In the genomic region with DNA sequence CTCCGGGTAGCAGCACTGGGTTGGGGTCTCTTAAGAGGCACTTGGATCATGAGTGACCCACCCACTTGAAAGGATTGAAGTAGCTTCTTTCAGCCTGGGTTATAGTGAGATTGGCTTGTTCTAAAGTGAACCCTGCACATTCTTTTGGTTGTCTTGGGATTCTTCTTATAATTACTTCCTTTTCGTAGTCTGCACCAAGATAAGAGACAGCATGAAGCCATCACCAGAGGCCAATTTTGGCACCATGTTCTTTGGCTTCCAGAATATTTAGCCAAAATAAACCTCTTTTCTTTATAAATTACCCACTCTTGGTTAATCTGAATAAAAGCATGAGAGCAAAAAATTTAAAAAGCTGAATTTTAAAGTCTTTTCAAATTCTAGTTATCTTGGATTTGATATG, we compare ENCODE assay signal across 25 mouse cellular contexts.
DNase-seq lines count a peak whose midpoint lies in the region; ATAC-seq and TF ChIP-seq lines count a peak whose summit lies in the region.
"Had no signal": no experiment of that assay in that cellular context is flagged by ENCODE, and none has a peak within 500 bp of the region (broad histone marks: within the 10 kb centered on the region; RNA-seq: fewer than 3 reads in every experiment).

No protein-coding gene starts in this region.

- no peaks in the 10 kb centered on the region for H3K79me2 ChIP-seq in liver, adult 2 months (ENCODE audit: control insufficient read depth, insufficient read depth, low read length)
- peaks cover 3% of the 10 kb centered on the region; the same call in 1 of the 2 replicates for H3K79me2 ChIP-seq in MEL (ENCODE audit: control insufficient read depth, insufficient read depth, low read length, poor library complexity)

- no peak overlapping the region for H3K4me2 ChIP-seq in liver, postnatal 0 days (ENCODE audit: low read depth, low read length)
- H3K4me2 ChIP-seq: embryonic facial prominence, embryonic 13.5 days; forebrain, embryonic 12.5 days; forebrain, embryonic 15.5 days; heart, embryonic 11.5 days; heart, embryonic 15.5 days; hindbrain, embryonic 14.5 days had no signal

- no peak overlapping the region for H3K9ac ChIP-seq in liver, adult 2 months (ENCODE audit: low read depth, low read length)
- no peak overlapping the region for H3K9ac ChIP-seq in liver, postnatal 0 days (replicated peaks)
- H3K9ac ChIP-seq in MEL (ENCODE audit: control insufficient read depth, low read depth, low read length, poor library complexity, severe bottlenecking), result no peak overlapping the region
- H3K9ac ChIP-seq: embryonic facial prominence, embryonic 13.5 days; forebrain, embryonic 12.5 days; forebrain, embryonic 15.5 days; heart, embryonic 15.5 days; hindbrain, embryonic 14.5 days had no signal

- no peak for TF ChIP-seq EP300 in liver, postnatal 0 days (IDR thresholded peaks at IDR 0.05; ENCODE audit: low read depth)
- peak; percentile 58 to 68; a peak in 3 of 4 replicates for TF ChIP-seq EP300 in MEL (IDR thresholded peaks at IDR 0.05; ENCODE audit: low read depth in 1 of 2, low read length in 2 of 2)

- H3K4me3 ChIP-seq in liver, adult 2 months (ENCODE audit: insufficient read depth, low read depth, low read length), result no peak overlapping the region
- no peak overlapping the region for H3K4me3 ChIP-seq in liver, postnatal 0 days (ENCODE audit: low read depth, low read length)
- H3K4me3 ChIP-seq in MEL (ENCODE audit: control insufficient read depth in 1 of 2, insufficient read depth in 1 of 2, low read depth in 2 of 2, low read length in 2 of 2), result no peak overlapping the region
- H3K4me3 ChIP-seq: embryonic facial prominence, embryonic 10.5 days; embryonic facial prominence, embryonic 13.5 days; erythroblast, embryonic 14.5 days; forebrain, embryonic 12.5 days; forebrain, embryonic 15.5 days; heart, embryonic 15.5 days had no signal

- H3K9me3 ChIP-seq in liver, postnatal 0 days (ENCODE audit: low read length), result no peaks in the 10 kb centered on the region
- no peaks in the 10 kb centered on the region for H3K9me3 ChIP-seq in MEL (replicated peaks; ENCODE audit: insufficient read depth, low read length)
- H3K9me3 ChIP-seq: embryonic facial prominence, embryonic 10.5 days; embryonic facial prominence, embryonic 13.5 days; forebrain, embryonic 12.5 days; forebrain, embryonic 15.5 days; heart, embryonic 15.5 days had no signal

- H3K27ac ChIP-seq in liver, adult 2 months (replicated peaks; ENCODE audit: insufficient read depth, low read depth, low read length), result no peak overlapping the region
- H3K27ac ChIP-seq in liver, postnatal 0 days (ENCODE audit: low read depth), result no peak overlapping the region
- peak overlapping the region; percentile 43; the same call in 1 of the 2 replicates for H3K27ac ChIP-seq in MEL (ENCODE audit: control insufficient read depth, low read depth, low read length)
- H3K27ac ChIP-seq: embryonic facial prominence, embryonic 10.5 days; embryonic facial prominence, embryonic 13.5 days; forebrain, embryonic 12.5 days; forebrain, embryonic 15.5 days; heart, embryonic 15.5 days; hindbrain, embryonic 14.5 days; hindbrain, postnatal 0 days had no signal

- H3K4me1 ChIP-seq in liver, adult 2 months (ENCODE audit: control insufficient read depth, insufficient read depth, low read length), result no peaks in the 10 kb centered on the region
- H3K4me1 ChIP-seq in liver, postnatal 0 days (ENCODE audit: insufficient read depth), result no peaks in the 10 kb centered on the region; the same call in 1 of the 2 replicates
- H3K4me1 ChIP-seq in MEL (ENCODE audit: control insufficient read depth in 1 of 2, insufficient read depth in 2 of 2, low read length in 2 of 2), result peaks cover 35 to 45% of the 10 kb centered on the region in 2 experiments
- H3K4me1 ChIP-seq: forebrain, embryonic 15.5 days had no signal

- ATAC-seq in liver, postnatal 0 days, result no peak
- ATAC-seq: forebrain, embryonic 15.5 days; hindbrain, postnatal 0 days had no signal

- no peak for TF ChIP-seq POLR2A in liver, adult 2 months (IDR thresholded peaks at IDR 0.05; ENCODE audit: extremely low read depth, insufficient read depth, low read length)
- no peak for TF ChIP-seq POLR2A in MEL (IDR thresholded peaks at IDR 0.05; ENCODE audit: control insufficient read depth in 1 of 2, insufficient read depth in 1 of 2, low read depth in 1 of 2, low read length in 2 of 2, poor library complexity in 1 of 2)

- 85% methylated on average over 2 of the region's 2 CpGs for WGBS in liver, adult 2 months
- WGBS in liver, postnatal 0 days (ENCODE audit: insufficient replicate concordance), result 65% methylated on average over 2 of the region's 2 CpGs

- H3K36me3 ChIP-seq in liver, adult 2 months (ENCODE audit: control insufficient read depth, insufficient read depth, low read length), result no peaks in the 10 kb centered on the region
- H3K36me3 ChIP-seq in liver, postnatal 0 days (replicated peaks; ENCODE audit: insufficient read depth, low read length), result no peaks in the 10 kb centered on the region
- H3K36me3 ChIP-seq in MEL (ENCODE audit: control insufficient read depth in 1 of 2, insufficient read depth in 2 of 2, low read length in 2 of 2), result peaks cover 0 to 37% of the 10 kb centered on the region in 2 experiments; a peak in 2 of 4 replicates
- H3K36me3 ChIP-seq: embryonic facial prominence, embryonic 10.5 days; embryonic facial prominence, embryonic 13.5 days; forebrain, embryonic 12.5 days; forebrain, embryonic 15.5 days; heart, embryonic 15.5 days had no signal

- no peak for TF ChIP-seq RAD21 in MEL (IDR thresholded peaks at IDR 0.05; ENCODE audit: low read depth, low read length)

- H3K27me3 ChIP-seq in liver, adult 2 months (ENCODE audit: control insufficient read depth, insufficient read depth, low read length), result no peaks in the 10 kb centered on the region
- no peaks in the 10 kb centered on the region for H3K27me3 ChIP-seq in liver, postnatal 0 days (ENCODE audit: insufficient read depth, low read length)
- no peaks in the 10 kb centered on the region for H3K27me3 ChIP-seq in MEL (ENCODE audit: control insufficient read depth in 1 of 2, insufficient read depth in 2 of 2, low read length in 2 of 2)
- H3K27me3 ChIP-seq: embryonic facial prominence, embryonic 13.5 days; forebrain, embryonic 12.5 days; forebrain, embryonic 15.5 days; heart, embryonic 15.5 days had no signal

- DNase-seq in kidney, adult 9 months, result peak; percentile 17
- no peak for DNase-seq in kidney, adult 11 months
- DNase-seq in liver, adult 2 months (ENCODE audit: extremely low read depth, low read depth, low spot score), result peak; percentile 29
- no peak for DNase-seq in liver, postnatal 0 days
- DNase-seq in MEL (ENCODE audit: low read depth, low spot score), result peak; percentile 57
- peak; percentile 24 for DNase-seq in naive thymus-derived CD4-positive, alpha-beta T cell, adult 2 months (ENCODE audit: low read depth)
- DNase-seq: adrenal gland, adult 8-10 months; adrenal gland, postnatal 25 days; cerebellum, adult 11-12 months; cerebellum, adult 8-10 months; cerebellum, postnatal 10 days; cerebellum, postnatal 36 days; embryo, embryonic 11 days; gastrocnemius, postnatal 25 days; heart, postnatal 10 days; heart, postnatal 36 days had no signal

- no peak for TF ChIP-seq CTCF in liver, adult 2 months (IDR thresholded peaks at IDR 0.05; ENCODE audit: low read depth, low read length)
- no peak for TF ChIP-seq CTCF in liver, postnatal 0 days (IDR thresholded peaks at IDR 0.05; ENCODE audit: low read depth)
- no peak for TF ChIP-seq CTCF in MEL (IDR thresholded peaks at IDR 0.05 in 2 of 3, conservative IDR thresholded peaks at IDR 0.05 in 1 of 3; ENCODE audit: control insufficient read depth in 1 of 3, insufficient read depth in 1 of 3, low read depth in 2 of 3, low read length in 3 of 3, poor library complexity in 1 of 3, severe bottlenecking in 1 of 3)

TF ChIP-seq in MEL, 35 proteins besides CTCF, POLR2A, EP300 and RAD21:
- TF ChIP-seq MAZ (IDR thresholded peaks at IDR 0.05; ENCODE audit: low read depth, low read length), result no peak
- TF ChIP-seq MYC (IDR thresholded peaks at IDR 0.05; ENCODE audit: low read depth, low read length), result no peak
- no peak for TF ChIP-seq POLR2AphosphoS5 (IDR thresholded peaks at IDR 0.05; ENCODE audit: borderline replicate concordance, low read depth, low read length)
- TF ChIP-seq ZKSCAN1 (IDR thresholded peaks at IDR 0.05; ENCODE audit: low read depth, low read length), result no peak
- TF ChIP-seq TCF12 (IDR thresholded peaks at IDR 0.05; ENCODE audit: low read depth, low read length), result peak; percentile 32; the same call in 1 of the 2 replicates
- TF ChIP-seq MEF2A (IDR thresholded peaks at IDR 0.05; ENCODE audit: extremely low read depth, insufficient replicate concordance, low read depth, low read length, poor library complexity, severe bottlenecking), result no peak
- TF ChIP-seq CHD1 (IDR thresholded peaks at IDR 0.05; ENCODE audit: low read depth, low read length), result no peak
- TF ChIP-seq ZC3H11A (IDR thresholded peaks at IDR 0.05; ENCODE audit: low read depth, low read length), result no peak
- TF ChIP-seq MXI1 (IDR thresholded peaks at IDR 0.05; ENCODE audit: low read depth, low read length), result no peak
- peak; percentile 54; the same call in 1 of the 2 replicates for TF ChIP-seq ETS1 (IDR thresholded peaks at IDR 0.05; ENCODE audit: low read depth, low read length)
- TF ChIP-seq SIN3A (IDR thresholded peaks at IDR 0.05; ENCODE audit: low read length), result peak; percentile 62; the same call in 1 of the 2 replicates
- no peak for TF ChIP-seq CHD2 (IDR thresholded peaks at IDR 0.05; ENCODE audit: low read length)
- peak; percentile 85 for TF ChIP-seq GATA1 (IDR thresholded peaks at IDR 0.05; ENCODE audit: low read depth, low read length)
- no peak; the same call in 1 of the 2 replicates for TF ChIP-seq RCOR1 (IDR thresholded peaks at IDR 0.05; ENCODE audit: low read depth, low read length)
- TF ChIP-seq MAX (IDR thresholded peaks at IDR 0.05; ENCODE audit: low read length), result no peak
- TF ChIP-seq UBTF (IDR thresholded peaks at IDR 0.05; ENCODE audit: borderline replicate concordance, insufficient read depth, low read depth, low read length), result no peak
- no peak for TF ChIP-seq NRF1 (IDR thresholded peaks at IDR 0.05; ENCODE audit: insufficient read depth, low read depth, low read length, poor library complexity, severe bottlenecking)
- no peak for TF ChIP-seq SMC3 (IDR thresholded peaks at IDR 0.05; ENCODE audit: low read depth, low read length)
- TF ChIP-seq JUND (IDR thresholded peaks at IDR 0.05; ENCODE audit: low read depth, low read length), result no peak

Comparison
In these comparisons a context has a peak if more than half of its experiments do, and no peak if none do; other contexts are left out.
1. DNase-seq: peak in kidney, adult 9 months (single experiment), liver, adult 2 months (single experiment), MEL (single experiment) and naive thymus-derived CD4-positive, alpha-beta T cell, adult 2 months (single experiment); none in kidney, adult 11 months (single experiment) and liver, postnatal 0 days (single experiment).